Mouse (Mus musculus) right cerebral cortex, adult 18-20 months (tissue): ENCODE measurements at regions not wholly inside any gene's neighbourhood (a gene's known extent, or its start where the extent isn't known, plus 50 kb on each side); places are given as distances from the start of the nearest gene placed in this dataset.
A peak's percentile ranks its signal among the peaks of the same experiment; 100 is the strongest.
"Not testable (repeated sequence)": the region's sequence is repeated elsewhere in the genome, so short reads cannot be mapped to it uniquely, and the experiment has no call there.

Source experiments
- DNase-seq: peaks from one replicate; pipeline ENCODE4 v3.0.0; 2022; ENCODE audit warnings: mixed read lengths

- DNase-seq = no peak
Observed at GRCm38 (mm10) chr6:74966046-74966445, 1496.6 kb upstream of the 4931417E11Rik start.

GRCm38 (mm10) chr6:74928485-74928884, 1459.0 kb upstream of the 4931417E11Rik start:
- no peak for DNase-seq

GRCm38 (mm10) chr6:74903551-74903950, 1434.1 kb upstream of the 4931417E11Rik start:
- peak; percentile 1 for DNase-seq

- no peak for DNase-seq
Observed at GRCm38 (mm10) chr6:74870626-74871320, 1401.3 kb upstream of the 4931417E11Rik start.

- DNase-seq = not testable (repeated sequence)
Observed at GRCm38 (mm10) chr6:74820696-74821095, 1351.2 kb upstream of the 4931417E11Rik start.
